Mouse (Mus musculus) cerebellum, adult 11 months (tissue): ENCODE measurements around the gene Gjb4.

Experiments used
- DNase-seq: peaks from one replicate; pipeline ENCODE4 v3.0.0; 2022

Gjb4 gene

DNA sequence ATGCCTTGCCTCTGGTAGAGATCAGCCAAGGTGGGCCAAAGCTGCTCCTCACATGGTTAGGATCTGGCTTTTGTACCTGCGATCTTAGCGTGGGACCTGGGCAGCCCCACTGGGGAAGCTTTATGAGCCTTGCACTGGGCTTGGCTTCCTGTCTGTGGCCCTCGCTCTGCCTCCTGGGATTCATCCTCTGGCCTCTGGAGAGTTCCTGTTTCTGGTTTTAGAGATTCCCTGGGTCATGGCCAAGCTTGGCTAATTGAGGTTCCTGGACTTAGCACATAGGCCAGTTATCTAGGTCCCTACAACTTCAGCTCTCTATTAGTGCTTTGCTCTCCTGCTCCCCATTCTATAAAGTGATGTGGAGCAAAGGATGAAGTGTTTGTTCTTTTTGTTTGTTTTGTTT is 50.1 kb downstream of the Gjb4 start:
- no peak for DNase-seq
